Mouse (Mus musculus) urinary bladder, postnatal 36 days (tissue): ENCODE measurements around the gene Adamts20.
"Not testable (repeated sequence)": the region's sequence is repeated elsewhere in the genome, so short reads cannot be mapped to it uniquely, and the experiment has no call there.

Experiments used
- DNase-seq, 2 experiments: peaks; one replicate each; pipeline ENCODE4 v3.0.0; 2022; ENCODE audit warnings: low spot score in 2 of 2, mixed read lengths in 1 of 2

The Adamts20 gene

DNA sequence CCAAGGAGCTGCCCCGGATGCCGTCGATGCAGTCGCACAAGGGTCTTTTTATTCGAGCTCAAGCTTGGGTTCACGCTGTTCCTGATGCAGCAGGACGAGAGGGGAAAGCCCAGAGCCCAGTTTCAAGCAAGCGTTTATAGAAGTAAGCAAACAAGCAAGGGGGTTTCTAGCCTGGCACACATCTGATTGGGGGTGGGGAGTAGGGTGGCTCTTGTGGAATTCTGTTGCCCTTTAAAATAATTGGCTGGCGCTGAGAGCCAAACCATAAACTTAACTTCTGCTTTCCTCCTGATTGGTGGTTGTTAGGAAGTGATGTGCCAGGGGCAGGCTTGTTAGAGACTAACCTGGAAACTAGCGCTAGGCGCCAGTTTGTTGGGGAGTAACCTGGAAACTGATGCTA, at the start of gene Adamts20:
Adamts20 (minus strand) TSS at position 101 of the 400 bp plus-strand sequence.
- DNase-seq, result no peak

DNA sequence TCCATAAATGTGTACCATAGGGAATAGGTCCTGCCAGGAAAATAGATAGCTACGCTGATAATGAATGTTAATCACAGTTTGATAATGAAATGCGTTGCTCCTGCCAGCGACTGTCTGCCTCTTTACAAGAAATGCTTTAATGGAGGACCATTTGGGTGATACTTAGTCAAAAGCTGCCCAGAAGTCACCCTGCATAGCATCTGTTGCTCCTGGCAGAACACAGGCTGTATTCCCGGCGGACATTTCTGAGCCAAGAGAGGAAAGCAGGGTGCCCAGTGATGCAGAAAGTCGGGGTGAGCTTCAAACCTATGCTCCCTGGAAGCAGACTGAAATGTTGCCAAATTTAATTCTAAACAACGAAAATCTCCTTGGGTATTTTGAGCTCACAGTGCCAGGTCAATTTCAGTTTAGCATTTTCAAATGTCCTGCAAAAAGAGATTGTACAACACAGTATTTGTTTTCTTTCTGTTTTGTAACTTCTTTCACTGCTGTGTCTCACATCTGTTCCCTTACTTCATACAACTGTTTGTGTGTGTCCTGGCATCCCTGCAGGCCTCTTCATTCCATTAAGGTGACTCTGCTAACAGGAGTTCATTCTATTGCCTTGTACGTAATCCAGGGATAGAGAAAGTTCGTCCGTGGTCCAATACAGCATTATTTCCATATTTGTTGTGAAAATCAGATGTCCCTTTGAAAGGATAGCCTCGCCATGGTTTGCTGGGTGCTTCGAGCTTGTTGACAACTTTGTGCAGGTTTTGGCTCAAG, 38.4 kb upstream of the Adamts20 start:
- no peak for DNase-seq

DNA sequence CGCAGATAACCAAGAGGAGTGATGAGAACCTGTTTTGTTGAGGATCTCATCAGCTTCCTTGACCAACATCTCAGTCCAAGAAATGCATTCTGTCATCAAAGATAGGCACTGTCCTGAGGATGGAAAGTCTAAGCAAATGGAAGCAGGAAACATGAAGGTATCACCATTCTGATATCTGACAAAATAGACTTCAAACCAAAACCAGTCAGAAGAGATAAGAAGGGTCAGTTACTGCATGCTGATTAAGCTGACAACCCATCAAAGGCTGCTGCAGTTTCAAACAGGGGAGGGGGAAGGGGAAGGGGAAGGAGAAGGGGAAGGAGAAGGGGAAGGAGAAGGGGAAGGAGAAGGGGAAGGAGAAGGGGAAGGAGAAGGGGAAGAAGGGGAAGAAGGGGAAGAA, 34.0 kb upstream of the Adamts20 start:
- no peak for DNase-seq

DNA sequence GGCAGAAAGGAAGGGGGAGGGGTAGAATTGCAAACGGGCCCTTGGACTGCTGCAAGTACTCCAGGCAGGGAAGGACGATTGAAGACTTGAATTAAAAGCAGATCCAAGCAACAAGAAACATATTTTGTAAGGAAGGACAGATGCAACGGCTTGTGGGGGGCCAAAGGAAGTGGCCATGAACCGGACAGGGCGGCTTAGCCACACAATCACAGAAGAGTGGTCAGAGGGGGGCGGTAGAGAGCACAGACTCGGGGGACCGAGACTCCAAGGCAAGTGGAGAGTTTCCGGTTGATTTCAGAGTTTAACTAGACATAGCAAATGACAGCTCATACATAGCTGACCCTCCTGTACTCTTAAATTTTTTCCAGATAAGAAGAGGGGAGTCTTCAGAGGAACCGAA, 30.7 kb upstream of the Adamts20 start:
- no peak for DNase-seq

DNA sequence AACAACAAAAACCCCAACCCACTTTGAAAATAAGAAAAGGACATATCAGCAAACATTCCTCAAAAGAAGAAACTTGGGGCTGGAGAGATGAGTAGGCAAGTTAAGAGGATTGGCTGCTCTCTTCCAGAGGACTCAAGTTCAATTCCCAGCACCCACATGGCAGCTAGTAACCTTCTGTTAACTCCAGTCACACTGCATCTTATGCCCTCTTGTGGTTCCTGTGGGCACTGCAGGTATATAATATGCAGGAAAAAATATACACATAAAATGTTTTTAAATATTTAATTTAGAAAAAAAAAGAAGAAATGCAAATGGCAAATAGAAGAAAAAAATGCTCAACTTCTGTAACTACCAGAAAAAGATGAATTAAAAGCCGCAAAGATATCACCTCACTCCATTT, 29.2 kb upstream of the Adamts20 start:
- DNase-seq, result no peak

GRCm38 (mm10) chr15:94489433-94489832, 24.2 kb upstream of the Adamts20 start:
- no peak for DNase-seq

GRCm38 (mm10) chr15:94488028-94488427, 22.8 kb upstream of the Adamts20 start:
- DNase-seq, result not testable (repeated sequence)

DNA sequence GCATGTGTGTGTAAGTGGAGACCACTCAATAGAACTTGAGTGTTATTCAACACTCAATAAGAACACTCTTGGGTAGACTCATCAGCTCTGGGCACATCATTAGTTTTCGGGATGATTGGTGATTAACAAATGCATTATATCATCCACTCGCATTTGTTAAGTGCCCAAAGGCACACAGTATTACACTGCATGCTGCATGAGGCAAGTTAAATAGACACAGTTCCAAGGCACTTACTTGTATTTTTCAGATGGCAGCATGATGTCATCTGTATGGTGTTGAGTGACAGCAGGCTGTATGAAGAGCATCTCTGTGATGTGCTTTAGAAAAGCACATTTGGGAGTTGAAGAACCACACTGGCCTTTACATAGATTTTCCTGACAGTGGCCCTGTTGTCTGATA, 17.3 kb upstream of the Adamts20 start:
- DNase-seq, result no peak

DNA sequence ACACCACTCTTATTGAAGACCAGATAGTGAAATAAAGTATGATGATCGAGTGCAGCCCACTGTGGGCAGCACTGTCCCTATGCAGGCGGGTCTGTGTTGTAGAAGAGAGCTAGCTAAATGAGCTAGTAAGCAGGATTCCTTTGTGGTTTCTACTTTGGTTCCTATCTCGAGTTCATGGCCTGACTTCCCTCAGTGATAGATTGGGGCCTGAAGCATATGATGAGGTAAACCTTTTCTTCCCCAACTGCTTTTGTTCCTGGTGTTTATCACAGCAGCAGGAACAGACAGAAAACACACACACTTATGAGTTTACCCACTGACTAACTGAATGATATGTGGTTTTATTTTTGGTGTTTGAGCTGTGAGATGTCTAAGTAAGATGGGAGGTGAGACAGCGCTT, 15.6 kb upstream of the Adamts20 start:
- no peak for DNase-seq

DNA sequence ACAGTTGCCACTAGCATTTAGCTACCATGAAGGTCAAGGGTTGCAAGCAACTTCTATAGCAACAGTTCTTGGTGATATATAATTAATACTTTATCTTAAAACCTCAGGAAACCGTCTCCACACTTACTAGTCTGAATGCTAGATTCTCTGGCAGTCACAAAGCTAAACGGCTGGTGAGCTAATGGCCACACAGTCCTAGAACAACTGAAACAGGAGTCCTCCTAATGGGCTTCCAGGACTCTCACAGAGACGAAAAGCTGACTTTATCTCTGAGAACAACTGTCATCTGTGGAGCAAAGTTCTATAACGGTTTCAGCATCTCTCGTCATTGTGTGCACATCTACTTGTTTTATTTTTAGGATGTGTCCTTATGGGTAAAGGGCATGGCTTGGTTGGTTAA, 15.0 kb upstream of the Adamts20 start:
- DNase-seq, result no peak

GRCm38 (mm10) chr15:94479513-94480136, 14.4 kb upstream of the Adamts20 start:
- no peak for DNase-seq

GRCm38 (mm10) chr15:94478706-94479105, 13.5 kb upstream of the Adamts20 start:
- DNase-seq, result no peak

DNA sequence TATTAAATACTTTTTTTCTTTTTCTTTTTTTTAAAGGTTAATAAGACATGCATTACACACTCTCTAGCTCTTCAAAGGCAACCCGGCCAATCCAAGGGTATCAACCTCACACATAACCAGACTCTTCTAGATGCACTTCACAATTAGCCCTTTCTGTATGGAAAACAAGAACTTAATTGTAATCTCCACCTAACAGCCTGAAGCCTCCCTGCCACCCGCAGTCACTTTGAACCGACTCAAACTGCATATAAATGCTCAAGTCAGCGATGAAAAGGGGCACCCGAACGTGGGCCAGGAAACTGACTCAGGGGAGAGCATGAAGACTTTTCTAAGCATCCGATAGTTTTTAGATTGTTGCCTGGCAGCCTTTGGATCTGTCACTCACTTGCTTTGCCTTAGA, 12.1 kb upstream of the Adamts20 start:
- DNase-seq, result no peak

DNA sequence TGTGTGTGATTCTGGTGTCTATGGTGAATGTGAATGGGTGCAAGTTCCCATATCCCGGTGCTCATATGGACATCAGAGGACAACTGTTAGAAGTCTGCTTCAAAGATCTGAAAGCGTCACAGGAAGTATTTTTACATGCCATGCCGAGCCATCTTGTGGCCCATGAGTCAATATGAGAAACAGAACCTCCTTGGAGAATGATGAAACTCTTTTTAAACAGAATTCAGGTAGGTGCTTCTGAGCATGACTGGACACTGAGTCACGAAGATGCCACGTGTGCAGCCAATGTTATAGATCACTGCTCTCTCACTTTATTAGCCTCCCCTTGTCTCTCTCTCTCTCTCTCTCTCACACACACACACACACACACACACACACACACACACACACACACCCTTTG, 10.8 kb upstream of the Adamts20 start:
- DNase-seq, result no peak

DNA sequence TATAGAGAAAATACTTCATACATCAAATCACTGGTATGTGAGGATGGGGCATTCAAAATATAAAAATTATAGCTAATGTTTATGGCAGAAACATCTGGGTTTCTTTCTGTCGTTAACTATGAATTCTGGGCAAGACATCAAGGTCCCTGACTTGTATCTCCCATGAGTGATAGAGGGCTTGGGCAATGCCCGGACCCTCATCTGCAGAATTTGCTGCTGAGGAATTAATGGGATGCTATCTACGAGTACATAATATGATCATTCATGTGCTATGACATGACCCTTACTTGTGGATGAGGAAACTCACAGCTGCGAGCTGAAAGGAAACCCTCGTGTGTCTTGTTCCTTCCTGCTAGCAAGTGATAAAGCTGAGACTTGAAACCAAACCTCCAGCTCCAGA, 5.1 kb upstream of the Adamts20 start:
- DNase-seq, result no peak

DNA sequence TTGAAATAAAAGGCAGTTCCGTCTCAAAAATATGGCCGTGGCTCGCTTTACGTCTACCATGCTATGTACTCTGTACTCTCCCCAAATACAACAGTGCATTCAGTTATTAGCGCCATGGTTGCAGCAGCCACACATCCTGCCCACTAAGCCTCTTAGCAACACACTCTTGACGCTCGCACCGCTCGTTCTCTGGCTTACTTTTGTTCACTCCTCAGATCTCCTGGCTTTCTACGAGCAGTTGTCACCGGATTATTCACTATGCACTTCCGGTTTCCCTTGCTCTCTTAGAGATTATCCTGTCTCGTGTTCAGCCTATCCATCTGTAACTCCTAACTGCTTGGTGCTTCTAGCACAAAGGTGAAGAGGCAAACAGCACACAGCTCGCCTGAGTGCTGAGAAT, 337 bp downstream of the Adamts20 start:
- DNase-seq, result no peak

- no peak for DNase-seq
Measured at GRCm38 (mm10) chr15:94463251-94463650, 2.0 kb downstream of the Adamts20 start.

DNA sequence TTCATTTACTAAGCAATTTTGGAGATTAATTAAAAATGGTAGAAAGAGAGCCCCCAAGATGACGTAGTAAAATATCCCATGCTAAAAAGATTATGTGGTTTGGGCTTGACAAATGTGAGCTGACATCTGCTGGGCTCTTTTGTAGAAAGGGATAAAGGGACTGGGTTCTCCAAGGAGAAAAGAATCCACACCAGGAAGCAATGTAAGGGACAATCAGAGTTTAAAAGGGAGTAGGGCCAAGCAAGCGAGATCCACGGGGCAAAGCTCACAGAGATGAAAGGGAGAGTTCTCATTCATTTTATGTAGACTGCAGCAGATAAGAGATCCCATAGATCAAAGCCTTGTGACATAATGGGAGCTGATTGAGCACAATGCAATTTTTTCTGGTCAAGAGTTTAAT, 3.0 kb downstream of the Adamts20 start:
- no peak for DNase-seq

DNA sequence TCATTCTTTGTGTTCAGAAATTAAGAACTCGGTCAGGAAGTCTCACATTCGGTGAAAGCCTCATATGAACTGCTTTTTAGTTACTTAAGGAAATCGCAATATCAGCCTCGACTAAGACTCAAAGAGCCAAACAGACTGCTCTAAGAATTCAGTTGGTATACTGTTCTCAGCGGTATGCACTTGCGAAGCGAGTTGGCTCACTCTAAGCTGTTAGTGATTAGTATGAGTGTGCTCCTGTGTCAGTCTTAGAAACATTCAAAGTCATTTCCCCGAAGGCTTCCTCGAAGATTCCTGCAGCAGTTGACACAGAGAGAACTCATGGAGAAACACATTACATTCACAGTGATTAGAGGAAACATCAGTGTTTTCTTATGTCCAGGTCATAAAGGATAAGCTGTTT, 4.1 kb downstream of the Adamts20 start:
- DNase-seq, result no peak

- DNase-seq, result no peak
Measured at GRCm38 (mm10) chr15:94457636-94458390, 7.4 kb downstream of the Adamts20 start.

GRCm38 (mm10) chr15:94452848-94453247, 12.4 kb downstream of the Adamts20 start:
- DNase-seq, result no peak

GRCm38 (mm10) chr15:94451600-94451999, 13.6 kb downstream of the Adamts20 start:
- no peak for DNase-seq
